Mouse (Mus musculus) small intestine, adult 10 weeks (tissue): ENCODE data around the gene Mettl3. TPM values are rescaled to one million over a fixed set of nuclear protein-coding genes. Genes with fewer than 3 reads are reported as not detected.

Experiments used
- polyA plus RNA-seq: library from polyadenylated mRNA; stranded (reverse); fragments of 350-450 nt; fragmentation: Illumina TruSeq; extraction: RNeasy Lipid Tissue Mini Kit (QIAGEN cat#74804); gene quantifications from one replicate; pipeline ENCODE4 v1.2.3, GENCODE M21; 2014; ENCODE audit warnings: low replicate concordance

The Mettl3 gene
- 21.5 TPM for polyA plus RNA-seq

DNA sequence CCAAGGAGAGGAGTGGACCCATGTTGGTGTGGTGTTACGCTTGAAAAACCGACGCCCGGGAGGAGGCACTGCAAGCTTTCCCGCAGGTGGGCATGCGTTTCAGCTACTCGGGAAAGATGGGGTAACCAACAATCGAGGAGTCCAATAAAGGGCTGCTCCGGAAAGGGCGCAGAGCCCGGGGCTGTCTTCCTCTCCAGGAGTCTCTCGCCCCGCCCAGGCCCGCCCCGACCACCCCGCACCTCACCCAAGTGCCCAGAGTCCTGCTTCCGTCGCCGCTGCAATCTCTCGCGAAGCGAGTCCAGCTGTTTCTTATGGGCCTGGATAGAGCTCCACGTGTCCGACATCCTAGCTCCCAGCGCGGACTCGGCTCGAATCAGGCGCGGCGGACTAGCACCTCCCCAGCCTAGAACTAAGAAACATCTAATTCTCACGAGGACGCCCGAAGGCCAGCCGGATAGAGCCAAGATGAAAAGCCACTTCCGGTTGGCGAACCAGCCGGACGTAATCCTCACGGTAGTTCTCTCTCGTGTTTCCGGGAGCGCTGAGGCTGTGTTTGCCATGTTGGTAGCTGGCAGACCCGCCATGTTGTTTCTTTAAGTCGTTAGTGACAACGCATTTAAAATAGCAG lies at the start of gene Mettl3:
Gene Mettl3 (minus strand): TSS at position 485 of the 628 bp plus-strand sequence.

DNA sequence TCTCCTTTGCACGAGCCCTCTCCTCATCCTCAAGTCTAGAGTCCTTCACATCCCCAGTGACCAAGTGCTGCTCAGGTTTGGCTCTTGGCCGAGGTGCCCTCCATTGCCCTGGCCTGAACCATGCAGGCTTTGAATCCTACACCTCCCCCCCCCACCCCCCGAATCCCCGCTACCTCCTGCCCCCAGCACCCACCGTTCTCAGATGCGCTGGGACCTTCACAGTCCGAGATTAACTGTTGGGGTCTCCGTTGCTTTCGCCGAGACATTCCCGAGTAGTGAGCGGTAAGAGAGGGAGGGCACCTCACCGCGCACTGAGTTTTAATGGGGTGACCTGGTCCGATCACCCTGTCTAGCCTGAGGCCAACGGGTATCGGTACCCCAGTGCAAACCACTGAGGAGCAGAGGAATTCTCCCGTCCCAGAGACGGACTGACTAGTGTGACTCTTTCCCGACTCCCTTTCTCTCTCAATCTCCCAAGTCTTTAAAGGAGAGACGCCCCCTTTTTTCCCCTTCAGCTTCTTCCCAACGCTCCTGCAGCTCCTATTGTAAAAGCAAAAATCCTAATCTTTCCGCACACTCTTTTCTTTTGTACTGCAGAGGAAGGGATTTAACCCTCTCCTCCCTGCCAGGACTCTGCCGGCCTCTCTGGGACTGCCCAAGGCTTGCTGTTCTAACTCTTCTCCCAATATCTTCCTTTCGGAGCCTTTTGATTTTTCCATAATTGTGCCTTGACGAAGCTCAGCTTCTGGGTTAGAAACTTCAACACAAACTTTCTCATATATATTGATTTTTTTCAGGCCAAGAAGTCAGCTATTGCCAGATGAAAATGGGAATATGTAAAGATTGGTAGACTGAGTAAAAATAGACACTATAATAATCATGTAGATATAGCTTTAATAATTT lies 23.2 kb upstream of the Mettl3 start, which contains the start of gene Sall2:
Gene Sall2 (minus strand): TSS at position 853 of the 903 bp plus-strand sequence.

GRCm38 (mm10) chr14:52278932-52279746 lies 25.8 kb downstream of the Mettl3 start, which contains the start of the genes Tox4 and Rab2b:
Gene Tox4, plus strand, starts transcription at chr14:52279146.
Gene Rab2b, minus strand, starts transcription at chr14:52279545.

DNA sequence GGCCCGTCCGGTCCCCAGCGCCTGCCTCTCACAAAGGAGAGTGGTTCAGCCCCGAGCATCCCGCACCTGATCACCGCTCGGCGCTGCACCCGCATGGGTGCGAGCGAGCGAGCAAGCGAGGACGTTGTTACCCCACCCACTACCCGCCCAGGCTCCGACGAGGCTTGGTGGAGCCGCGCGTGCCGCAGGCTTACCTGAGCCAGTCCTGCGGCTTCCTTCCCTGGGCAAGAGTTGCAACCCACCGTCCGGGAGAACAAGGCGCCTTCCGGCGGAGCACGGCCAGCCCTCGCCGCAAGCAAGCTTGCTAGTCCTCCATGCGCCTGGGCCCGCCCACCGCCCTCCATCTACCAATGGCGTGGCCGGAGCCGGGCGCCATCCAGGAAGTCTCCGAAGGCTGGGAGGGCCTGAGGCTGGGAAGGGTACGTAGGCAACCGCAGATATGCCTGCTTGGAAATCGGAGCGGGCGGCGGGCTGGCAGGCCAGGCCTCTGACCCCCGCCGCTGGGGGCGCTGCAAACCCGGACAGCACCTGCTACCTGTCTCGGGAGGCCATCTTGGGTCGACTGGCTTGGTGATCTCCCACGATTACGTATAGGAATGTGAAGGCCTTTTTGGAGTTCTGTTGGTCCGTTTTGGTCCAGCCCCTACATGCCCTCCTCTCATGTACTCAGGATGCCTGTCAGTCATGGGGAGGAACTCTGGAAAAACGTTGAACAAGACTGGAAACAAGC lies 47.3 kb downstream of the Mettl3 start, which contains the start of gene Chd8:
Gene Chd8 (minus strand): TSS at position 297 of the 730 bp plus-strand sequence.

Other genes with a start within 250 kb of the Mettl3 start
- gene Hnrnpc, start 201.1 kb downstream of the Mettl3 start, polyA plus RNA-seq = 274 TPM
- gene Rpgrip1, start 194.4 kb downstream of the Mettl3 start, polyA plus RNA-seq = 2.0 TPM
- 37.6 TPM for gene Supt16, start 107.7 kb downstream of the Mettl3 start, polyA plus RNA-seq
- 45.7 TPM for gene Chd8, start 47.3 kb downstream of the Mettl3 start, polyA plus RNA-seq
- gene Tox4, start 26.0 kb downstream of the Mettl3 start, polyA plus RNA-seq = 31.1 TPM
- 6.8 TPM for gene Rab2b, start 25.6 kb downstream of the Mettl3 start, polyA plus RNA-seq
- gene Sall2, start 23.6 kb upstream of the Mettl3 start, polyA plus RNA-seq = 1.7 TPM
- gene Olfr1513, start 51.3 kb upstream of the Mettl3 start, polyA plus RNA-seq = not detected
- gene Olfr1512, start 74.0 kb upstream of the Mettl3 start, polyA plus RNA-seq = not detected
- not detected for gene Olfr1511, start 92.3 kb upstream of the Mettl3 start, polyA plus RNA-seq
- gene Olfr1510, start 109.2 kb upstream of the Mettl3 start, polyA plus RNA-seq = not detected
- not detected for gene Olfr1509, start 137.9 kb upstream of the Mettl3 start, polyA plus RNA-seq
- gene Olfr1508, start 162.4 kb upstream of the Mettl3 start, polyA plus RNA-seq = not detected
- gene Olfr1507, start 190.6 kb upstream of the Mettl3 start, polyA plus RNA-seq = not detected